Mouse (Mus musculus) cortical plate, adult 2 months (tissue): ENCODE data around the gene Jakmip3.

Experiments used
- CTCF ChIP-seq: fragments of 200-500 bp; IDR thresholded peaks from 2 replicates; pipeline ENCODE4 v1.5.1; 2011; ENCODE audit warnings: mild to moderate bottlenecking, control low read depth, low read length; ENCODE audit not compliant: insufficient read depth; ENCODE audit errors: extremely low read depth
- POLR2A ChIP-seq: fragments of 200-500 bp; IDR thresholded peaks from 2 replicates; pipeline ENCODE4 v1.6.1; 2011; ENCODE audit warnings: mild to moderate bottlenecking, low read length, control low read depth; ENCODE audit not compliant: insufficient read depth; ENCODE audit errors: extremely low read depth

DNA sequence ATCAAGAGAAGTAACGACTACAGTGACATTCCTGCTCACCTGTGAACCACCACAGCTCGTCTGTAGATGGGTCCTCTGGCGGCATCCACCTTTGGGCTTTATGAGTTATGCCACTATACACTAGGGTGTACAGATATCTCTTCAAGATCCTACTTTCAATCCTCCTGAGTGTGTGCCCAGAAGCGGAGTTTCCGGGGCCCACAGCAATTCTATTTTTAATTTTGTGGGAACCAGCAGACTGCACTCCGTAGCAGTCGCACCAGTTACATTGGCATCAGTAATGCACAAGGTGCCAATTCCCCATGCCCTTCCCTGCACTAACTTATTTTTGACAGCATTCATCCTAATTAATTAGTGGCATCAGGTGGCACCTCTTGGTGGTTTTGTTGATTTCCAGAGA, 37.0 kb downstream of the Jakmip3 start:
- TF ChIP-seq CTCF, result no peak
- TF ChIP-seq POLR2A, result no peak
